Mouse (Mus musculus) forebrain, embryonic 13.5 days (tissue): ENCODE data around the gene Hkdc1. TPM values are rescaled to one million over a fixed set of nuclear protein-coding genes. Genes with fewer than 3 reads are reported as not detected.

Experiments used
- ATAC-seq: fragments of 200-750 bp; cut with Nextera tagmentation; 2 replicates; pipeline ENCODE4 v1.8.0; 2017
- H3K27ac ChIP-seq: fragments of 300-500 bp; sonication (generic); 2 replicates; pipeline ENCODE4 v1.5.1; 2015; ENCODE audit warnings: inconsistent platforms, mild to moderate bottlenecking, moderate library complexity
- H3K27me3 ChIP-seq: fragments of 300-500 bp; sonication (generic); 2 replicates; pipeline ENCODE4 v1.6.1; 2015; ENCODE audit warnings: mild to moderate bottlenecking, inconsistent platforms
- H3K36me3 ChIP-seq: fragments of 300-500 bp; sonication (generic); 2 replicates; pipeline ENCODE4 v1.6.1; 2015; ENCODE audit warnings: mild to moderate bottlenecking, inconsistent platforms; ENCODE audit not compliant: poor library complexity, severe bottlenecking
- H3K4me1 ChIP-seq: fragments of 300-500 bp; sonication (generic); 2 replicates; pipeline ENCODE4 v1.6.1; 2015; ENCODE audit warnings: inconsistent platforms
- H3K4me2 ChIP-seq: fragments of 300-500 bp; sonication (generic); 2 replicates; pipeline ENCODE4 v1.6.1; 2015; ENCODE audit warnings: inconsistent platforms, mild to moderate bottlenecking, moderate library complexity
- H3K4me3 ChIP-seq: fragments of 300-500 bp; sonication (generic); 2 replicates; pipeline ENCODE4 v1.5.1; 2015; ENCODE audit warnings: mild to moderate bottlenecking, inconsistent platforms
- H3K9ac ChIP-seq: fragments of 300-500 bp; sonication (generic); 2 replicates; pipeline ENCODE4 v1.6.1; 2015; ENCODE audit warnings: mild to moderate bottlenecking, inconsistent platforms
- H3K9me3 ChIP-seq: fragments of 300-500 bp; sonication (generic); replicated peaks from 2 replicates; pipeline ENCODE4 v1.6.1; 2016; ENCODE audit warnings: inconsistent platforms
- WGBS: fragments of 180-500 bp; shearing (Covaris S2); methylation state at CpG from one replicate; pipeline ENCODE4 v1.1.7; 2015; 5-methylcytosine and 5-hydroxymethylcytosine counted together
- polyA plus RNA-seq: library from polyadenylated mRNA; unstranded; fragments of >200 nt; fragmentation: Nextera tagmentation; extraction: Ambion mirVana; gene quantifications from 2 replicates; pipeline ENCODE4 v1.2.1, GENCODE M21; 2015

The Hkdc1 gene
- polyA plus RNA-seq, 1 experiment from 2014 or later: 0.34 TPM

- ATAC-seq: no peak
- H3K4me2 ChIP-seq: no peak overlapping the region
- no peaks in the 10 kb centered on the region for H3K9me3 ChIP-seq
- 11% methylated on average over 6 of the region's 6 CpGs for WGBS
- H3K27me3 ChIP-seq: no peaks in the 10 kb centered on the region
- no peaks in the 10 kb centered on the region for H3K36me3 ChIP-seq
- peaks cover 33% of the 10 kb centered on the region for H3K4me1 ChIP-seq
- H3K27ac ChIP-seq: no peak overlapping the region
- H3K4me3 ChIP-seq: no peak overlapping the region
- no peak overlapping the region for H3K9ac ChIP-seq
Observed at GRCm38 (mm10) chr10:62335423-62335776, 86.9 kb downstream of the Hkdc1 start.

DNA sequence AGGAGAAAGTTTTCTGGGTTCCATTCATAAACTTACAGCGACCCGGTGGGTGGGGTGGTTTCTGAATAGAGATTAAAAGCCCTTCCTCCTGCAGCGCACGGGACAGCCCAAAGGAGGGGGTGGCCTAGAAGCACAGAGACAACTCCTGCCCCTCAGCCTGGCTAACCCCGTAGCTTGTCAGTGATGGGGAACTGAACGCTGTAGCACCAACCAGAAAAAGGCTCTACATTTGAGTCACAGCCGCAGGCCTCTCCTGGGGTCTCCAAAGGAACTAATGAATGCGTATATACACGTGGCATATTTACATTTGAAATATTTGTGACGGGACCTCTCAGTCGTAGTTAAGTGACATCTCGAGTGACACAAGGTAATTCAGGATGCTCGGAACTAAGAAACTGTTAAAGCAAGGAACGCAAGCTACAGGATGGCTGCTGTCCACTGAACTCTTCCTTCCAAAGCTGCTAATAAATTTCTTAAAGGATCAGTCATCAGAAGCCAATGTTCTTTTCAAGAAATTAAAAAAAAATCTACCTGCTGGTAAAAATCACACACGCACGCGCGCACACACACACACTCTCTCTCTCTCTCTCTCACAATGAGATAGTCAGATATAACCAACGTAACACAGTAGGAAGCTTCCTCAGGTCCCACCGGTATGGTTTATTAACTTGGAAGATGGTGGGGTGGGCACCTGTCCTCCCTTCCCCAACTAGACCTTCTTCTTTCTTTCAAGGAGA is 87.4 kb downstream of the Hkdc1 start:
- peaks cover 33% of the 10 kb centered on the region for H3K4me1 ChIP-seq
- H3K27ac ChIP-seq: no peak overlapping the region; the same call in 1 of the 2 replicates
- H3K9ac ChIP-seq: no peak overlapping the region
- no peak overlapping the region for H3K4me2 ChIP-seq
- H3K9me3 ChIP-seq: no peaks in the 10 kb centered on the region
- 35% methylated on average over 20 of the region's 20 CpGs for WGBS
- no peak overlapping the region for H3K4me3 ChIP-seq
- no peaks in the 10 kb centered on the region for H3K36me3 ChIP-seq
- no peak for ATAC-seq
- H3K27me3 ChIP-seq: no peaks in the 10 kb centered on the region

- 70% methylated on average over 14 of the region's 14 CpGs for WGBS
- H3K36me3 ChIP-seq: no peaks in the 10 kb centered on the region
- H3K27me3 ChIP-seq: no peaks in the 10 kb centered on the region
- ATAC-seq: no peak
- H3K4me2 ChIP-seq: no peak overlapping the region
- H3K27ac ChIP-seq: no peak overlapping the region
- no peak overlapping the region for H3K9ac ChIP-seq
- peaks cover 20% of the 10 kb centered on the region for H3K4me1 ChIP-seq
- no peak overlapping the region for H3K4me3 ChIP-seq
- H3K9me3 ChIP-seq: no peaks in the 10 kb centered on the region
Observed at GRCm38 (mm10) chr10:62333269-62333668, 89.0 kb downstream of the Hkdc1 start.

Other genes starting within 250 kb of the Hkdc1 start
- gene Tspan15, start 191.2 kb downstream of the Hkdc1 start, polyA plus RNA-seq: 14.2 and 18.0 TPM in 2 replicates
- gene Tacr2, start 170.1 kb downstream of the Hkdc1 start, polyA plus RNA-seq: not detected in 2 replicates
- 39.5 and 46.8 TPM in 2 replicates for gene Hk1, start 42.6 kb downstream of the Hkdc1 start, polyA plus RNA-seq
- gene 4930507D05Rik, start 27.0 kb upstream of the Hkdc1 start, polyA plus RNA-seq: 0.70 and 0.94 TPM in 2 replicates
- gene Supv3l1, start 27.2 kb upstream of the Hkdc1 start, polyA plus RNA-seq: 24.2 and 25.5 TPM in 2 replicates
- 83.0 and 86.0 TPM in 2 replicates for gene Vps26a, start 64.3 kb upstream of the Hkdc1 start, polyA plus RNA-seq
- gene Srgn, start 105.0 kb upstream of the Hkdc1 start, polyA plus RNA-seq: 5.9 and 6.0 TPM in 2 replicates
- gene Kif1bp, start 156.0 kb upstream of the Hkdc1 start, polyA plus RNA-seq: 52.1 and 54.5 TPM in 2 replicates
- 23.8 and 24.5 TPM in 2 replicates for gene Ddx21, start 179.8 kb upstream of the Hkdc1 start, polyA plus RNA-seq
- gene Ddx50, start 228.7 kb upstream of the Hkdc1 start, polyA plus RNA-seq: 107 and 116 TPM in 2 replicates